Mouse (Mus musculus): ENCODE measurements around the gene Sumo2. TPM values are rescaled to one million over a fixed set of nuclear protein-coding genes. Genes with fewer than 3 reads are reported as not detected.
"Not testable (repeated sequence)": the region's sequence is repeated elsewhere in the genome, so short reads cannot be mapped to it uniquely, and the experiment has no call there.

Sumo2 gene
- total RNA-seq, 2 experiments from 2014 or later = 219 to 240 TPM

DNA sequence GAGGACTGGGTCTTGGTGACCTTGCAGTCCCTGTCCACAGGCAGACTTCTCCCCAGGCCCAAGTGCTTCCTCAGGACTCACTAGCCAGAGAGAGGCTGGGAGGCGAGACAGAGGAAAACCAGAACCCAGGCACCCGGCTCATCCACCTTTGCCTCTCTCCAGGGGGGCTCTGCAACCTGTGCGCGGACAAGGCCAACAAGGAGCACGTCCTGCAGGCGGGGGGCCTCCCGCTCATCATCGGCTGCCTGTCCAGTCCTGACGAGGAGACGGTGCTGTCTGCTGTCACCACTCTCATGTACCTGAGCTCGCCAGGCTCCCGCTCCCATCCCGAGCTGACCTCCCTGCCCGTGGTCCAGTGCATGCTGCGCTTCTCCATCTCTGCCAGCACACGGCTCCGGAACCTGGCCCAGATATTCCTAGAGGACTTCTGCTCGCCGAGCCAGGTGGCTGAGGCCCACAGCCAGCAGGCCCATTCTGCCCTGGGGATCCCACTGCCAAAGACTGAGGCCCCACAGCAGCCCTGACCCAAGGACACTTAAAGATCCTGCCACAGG, 47.4 kb downstream of the Sumo2 start:
- DNase-seq (ENCODE audit: low spot score in 2 of 2) = no peak

DNA sequence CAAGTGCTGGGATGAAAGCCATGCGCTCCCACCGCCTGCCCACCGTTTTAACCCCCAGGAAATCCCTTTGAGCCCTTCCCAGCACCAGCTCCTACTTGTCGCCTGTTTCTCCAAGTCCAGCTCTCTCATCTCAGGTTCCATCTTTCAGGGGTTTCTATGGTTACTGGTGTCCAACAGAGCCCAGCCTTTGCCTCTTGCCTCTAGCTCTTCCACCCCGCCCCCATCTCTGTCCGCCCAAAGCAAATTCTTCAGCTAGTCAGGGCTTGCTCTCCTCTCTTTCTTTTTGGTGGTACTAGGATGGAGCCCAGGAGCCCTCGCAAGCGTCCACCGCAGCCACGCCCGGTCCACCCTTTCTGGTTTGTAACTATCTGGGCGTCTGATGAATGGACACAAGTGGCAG, 50.9 kb downstream of the Sumo2 start:
- no peak for DNase-seq (ENCODE audit: low spot score in 2 of 2)

DNA sequence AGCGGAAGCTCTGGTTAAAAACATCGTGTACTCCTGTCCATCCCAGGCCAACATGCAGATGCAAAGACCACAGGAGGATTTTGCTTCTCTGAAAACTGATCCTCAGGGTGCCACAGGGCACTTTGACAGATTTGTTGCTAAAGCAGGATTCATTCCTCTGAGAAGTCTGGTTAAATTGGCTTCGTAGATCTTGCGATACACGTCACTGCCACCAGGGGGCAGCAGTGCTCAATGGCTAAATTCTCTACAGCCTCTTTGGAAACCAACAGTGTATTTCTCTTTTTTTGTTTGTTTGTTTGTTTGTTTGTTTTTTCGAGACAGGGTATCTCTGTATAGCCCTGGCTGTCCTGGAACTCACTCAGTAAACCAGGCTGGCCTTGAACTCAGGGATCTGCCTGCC, 52.4 kb downstream of the Sumo2 start:
- DNase-seq (ENCODE audit: low spot score in 2 of 2) = peak; percentile 80 to 85

GRCm38 (mm10) chr11:115483278-115483677, 52.8 kb downstream of the Sumo2 start:
- no peak for DNase-seq (ENCODE audit: low spot score in 2 of 2)

- no peak for DNase-seq (ENCODE audit: low spot score in 2 of 2)
Observed at GRCm38 (mm10) chr11:115481553-115482259, 54.4 kb downstream of the Sumo2 start.

DNA sequence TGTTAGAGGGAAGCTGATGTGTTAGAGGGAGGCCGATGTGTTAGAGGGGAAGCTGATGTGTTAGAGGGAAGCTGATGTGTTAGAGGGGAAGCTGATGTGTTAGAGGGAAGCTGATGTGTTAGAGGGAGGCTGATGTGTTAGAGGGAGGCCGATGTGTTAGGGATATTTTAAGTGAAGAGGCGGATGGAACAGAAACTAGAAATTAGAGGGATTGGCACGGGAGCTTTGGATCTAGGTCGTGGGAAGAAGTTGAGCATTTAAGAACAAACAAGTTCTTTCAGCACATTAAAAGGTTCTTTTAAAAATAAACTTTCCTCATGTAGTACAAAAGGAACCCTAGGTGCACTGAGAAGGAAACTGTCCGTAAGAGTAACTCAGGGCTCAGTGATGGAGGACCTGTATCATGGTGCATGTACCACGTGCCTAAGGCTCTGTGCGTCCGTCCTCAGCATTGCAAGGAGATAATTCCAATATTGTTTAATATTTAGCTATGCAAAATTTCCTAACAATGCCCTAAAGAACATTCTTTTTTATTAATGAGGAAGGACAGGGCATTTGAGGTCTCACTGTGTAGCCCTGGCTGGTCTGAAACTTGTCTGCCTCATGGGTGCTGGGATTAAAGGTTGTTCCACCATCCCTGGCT, 57.7 kb downstream of the Sumo2 start:
- no peak for DNase-seq (ENCODE audit: low spot score in 2 of 2)

GRCm38 (mm10) chr11:115477388-115477787, 58.7 kb downstream of the Sumo2 start:
- DNase-seq (ENCODE audit: low spot score in 2 of 2) = not testable (repeated sequence)

DNA sequence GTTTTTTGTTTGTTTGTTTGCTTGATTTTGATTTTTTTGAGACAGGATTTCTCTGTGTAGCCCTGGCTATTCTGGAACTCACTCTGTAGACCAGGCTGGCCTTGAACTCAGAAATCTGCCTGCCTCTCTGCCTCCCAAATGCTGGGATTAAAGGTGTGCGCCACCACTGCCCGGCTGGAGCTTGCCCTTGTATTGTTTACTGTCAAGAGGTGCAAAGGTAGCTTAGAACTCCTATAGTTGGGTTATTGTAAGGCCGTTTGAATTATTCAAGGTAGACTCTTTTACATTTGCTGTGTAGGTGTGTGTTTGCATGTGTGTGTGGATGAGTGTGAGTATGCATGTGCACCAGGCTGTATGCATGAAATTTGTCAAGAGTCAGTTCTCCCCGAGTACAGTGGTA, 59.4 kb downstream of the Sumo2 start:
- not testable (repeated sequence) for DNase-seq (ENCODE audit: low spot score in 2 of 2)

- no peak for DNase-seq (ENCODE audit: low spot score in 2 of 2)
Observed at GRCm38 (mm10) chr11:115475758-115476237, 60.3 kb downstream of the Sumo2 start.

GRCm38 (mm10) chr11:115475025-115475757, 60.9 kb downstream of the Sumo2 start, which contains the start of gene Armc7:
Gene Armc7, plus strand, starts transcription at chr11:115475667.
- peak; percentile 93 to 95 for DNase-seq (ENCODE audit: low spot score in 2 of 2)

DNA sequence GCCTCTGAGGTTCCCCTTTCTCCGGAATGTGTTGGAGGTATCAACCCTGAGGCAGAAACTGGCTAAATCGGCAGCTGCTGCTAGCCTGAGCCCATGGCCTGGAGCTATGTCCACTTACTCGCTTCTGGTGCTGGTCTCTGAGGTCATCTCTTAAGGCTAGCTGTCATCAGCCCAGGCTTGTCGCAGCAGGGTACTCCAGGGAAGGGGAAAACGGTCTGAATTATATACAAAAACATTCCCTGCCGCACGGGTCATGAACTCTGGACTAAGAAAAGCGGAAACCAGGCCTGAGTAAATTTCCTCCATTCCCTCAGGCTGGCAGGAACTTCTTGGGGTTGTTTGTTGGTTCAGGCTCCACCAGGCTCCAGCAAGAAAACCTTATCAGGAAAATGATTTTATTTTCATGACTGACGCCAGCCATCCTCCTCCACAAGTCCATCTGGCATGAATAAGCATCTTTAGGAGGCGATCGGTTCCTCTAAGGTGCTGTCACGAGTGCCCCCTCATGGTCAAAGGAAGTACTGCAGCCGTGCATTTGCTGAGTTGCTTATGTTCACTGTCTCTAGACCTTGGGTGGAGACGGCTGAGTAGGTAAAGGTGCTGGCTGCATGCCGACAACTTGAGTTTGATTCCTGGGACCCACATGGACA, 62.3 kb downstream of the Sumo2 start:
- peak; percentile 94 to 96 for DNase-seq (ENCODE audit: low spot score in 2 of 2)

Other genes starting within 250 kb of the Sumo2 start
- 10 to 100 TPM; 43.9 to 59.6 TPM for gene Fads6, start 238.6 kb downstream of the Sumo2 start, total RNA-seq (2021)
- not detected for gene Otop2, start 229.1 kb downstream of the Sumo2 start, total RNA-seq (2021)
- gene Ush1g, start 214.2 kb downstream of the Sumo2 start, total RNA-seq (2021) = under 1 TPM; 0.36 to 0.74 TPM
- gene Otop3, start 201.5 kb downstream of the Sumo2 start, total RNA-seq (2021) = not detected
- 10 to 100 TPM; 31.4 to 65.8 TPM for gene Hid1, start 168.5 kb downstream of the Sumo2 start, total RNA-seq (2021)
- gene Cdr2l, start 154.4 kb downstream of the Sumo2 start, total RNA-seq (2021) = 100 to 1,000 TPM; 159 to 181 TPM
- gene Mrpl58, start 132.5 kb downstream of the Sumo2 start, total RNA-seq (2021) = 100 to 1,000 TPM; 133 to 137 TPM
- gene Atp5h, start 116.3 kb downstream of the Sumo2 start, total RNA-seq (2021) = 100 to 1,000 TPM; 595 to 747 TPM
- gene Kctd2, start 116.1 kb downstream of the Sumo2 start, total RNA-seq (2021) = 10 to 100 TPM; 44.1 to 71.4 TPM
- under 1 TPM; 0.20 to 0.61 TPM for gene Trim80, start 95.7 kb downstream of the Sumo2 start, total RNA-seq (2021)
- not detected for gene Slc16a5, start 73.8 kb downstream of the Sumo2 start, total RNA-seq (2021)
- gene Armc7, start 60.6 kb downstream of the Sumo2 start, total RNA-seq (2021) = 10 to 100 TPM in 1 of 2 experiments, 1 to 10 TPM in 1; 7.9 to 11.1 TPM
- 100 to 1,000 TPM in 1 of 2 experiments, 10 to 100 TPM in 1; 68.7 to 154 TPM for gene Nt5c, start 44.4 kb downstream of the Sumo2 start, total RNA-seq (2021)
- 10 to 100 TPM; 81.3 to 86.5 TPM for gene Jpt1, start 21.9 kb downstream of the Sumo2 start, total RNA-seq (2021)
- gene Nup85, start 28.2 kb upstream of the Sumo2 start, total RNA-seq (2021) = 10 to 100 TPM; 33.2 to 43.0 TPM
- gene Mrps7, start 67.6 kb upstream of the Sumo2 start, total RNA-seq (2021) = 100 to 1,000 TPM; 105 to 107 TPM
- 10 to 100 TPM; 25.6 to 27.0 TPM for gene Gga3, start 67.8 kb upstream of the Sumo2 start, total RNA-seq (2021)
- gene Mif4gd, start 76.7 kb upstream of the Sumo2 start, total RNA-seq (2021) = 100 to 1,000 TPM in 1 of 2 experiments, 10 to 100 TPM in 1; 85.4 to 145 TPM
- 100 to 1,000 TPM; 108 to 204 TPM for gene Slc25a19, start 92.0 kb upstream of the Sumo2 start, total RNA-seq (2021)
- gene Grb2, start 172.3 kb upstream of the Sumo2 start, total RNA-seq (2021) = 100 to 1,000 TPM in 1 of 2 experiments, 10 to 100 TPM in 1; 97.2 to 132 TPM
- gene Tmem94, start 229.2 kb upstream of the Sumo2 start, total RNA-seq (2021) = 10 to 100 TPM; 57.3 to 70.3 TPM